Mouse (Mus musculus) liver, embryonic 14.5 days (tissue): ENCODE results near the gene Vmp1. TPM values are rescaled to one million over a fixed set of nuclear protein-coding genes. Genes with fewer than 3 reads are reported as not detected.

Experiments used
- ATAC-seq: fragments of 200-750 bp; cut with Nextera tagmentation; 2 replicates; pipeline ENCODE4 v1.8.0; 2017; ENCODE audit warnings: moderate number of reproducible peaks, mild to moderate bottlenecking, moderate library complexity; ENCODE audit not compliant: insufficient read depth
- DNase-seq, 3 experiments: peaks; one replicate each; pipeline ENCODE4 v3.0.0-alpha.2; 2012 to 2013; ENCODE audit warnings: low read depth in 3 of 3, low spot score in 3 of 3
- H3K27ac ChIP-seq: fragments of 300-500 bp; sonication (generic); 2 replicates; pipeline ENCODE4 v1.5.1; 2014; ENCODE audit warnings: moderate library complexity, mild to moderate bottlenecking, control low read depth, inconsistent platforms
- H3K27me3 ChIP-seq: fragments of 300-500 bp; sonication (generic); 2 replicates; pipeline ENCODE4 v1.6.1; 2014; ENCODE audit warnings: mild to moderate bottlenecking, low read length, moderate library complexity; ENCODE audit not compliant: control insufficient read depth, insufficient read depth
- H3K36me3 ChIP-seq: fragments of 300-500 bp; sonication (generic); replicated peaks from 2 replicates; pipeline ENCODE4 v1.6.1; 2014; ENCODE audit warnings: low read depth; ENCODE audit not compliant: control insufficient read depth, insufficient read depth
- H3K4me1 ChIP-seq, 2 experiments: fragments of 200-500 bp in 1 of 2; fragments of 300-500 bp in 1 of 2; sonication (generic) in 1 of 2; replicated peaks; 2 replicates each; pipeline ENCODE4 v1.6.1; 2012 to 2014; ENCODE audit warnings: antibody characterized with exemption in 1 of 2, inconsistent platforms in 1 of 2, low read length in 1 of 2; ENCODE audit not compliant: control insufficient read depth in 2 of 2, insufficient read depth in 2 of 2
- H3K4me2 ChIP-seq: fragments of 300-500 bp; sonication (generic); 2 replicates; pipeline ENCODE4 v1.6.1; 2014; ENCODE audit warnings: low read depth, mild to moderate bottlenecking, control low read depth, moderate library complexity
- H3K4me3 ChIP-seq, 2 experiments: fragments of 200-500 bp in 1 of 2; fragments of 300-500 bp in 1 of 2; sonication (generic) in 1 of 2; 2 replicates each; pipeline ENCODE4 v1.5.1; 2012 to 2014; ENCODE audit warnings: low read depth in 2 of 2, low read length in 2 of 2, mild to moderate bottlenecking in 2 of 2, control low read depth in 1 of 2, inconsistent platforms in 1 of 2, moderate library complexity in 1 of 2; ENCODE audit not compliant: insufficient read depth in 1 of 2
- H3K9ac ChIP-seq: fragments of 300-500 bp; sonication (generic); replicated peaks from 2 replicates; pipeline ENCODE4 v1.6.1; 2014; ENCODE audit warnings: mild to moderate bottlenecking, control low read depth, moderate library complexity
- H3K9me3 ChIP-seq: fragments of 300-500 bp; sonication (generic); 2 replicates; pipeline ENCODE4 v1.6.1; 2016; ENCODE audit warnings: low read length, mixed read lengths; ENCODE audit not compliant: control insufficient read depth
- CTCF ChIP-seq: IDR thresholded peaks from 2 replicates; pipeline ENCODE4 v1.5.1; 2016; ENCODE audit warnings: antibody characterized with exemption, low read depth, control low read depth
- EP300 ChIP-seq: IDR thresholded peaks from 2 replicates; pipeline ENCODE4 v1.6.1; 2016; ENCODE audit warnings: antibody characterized with exemption, low read depth
- WGBS: fragments of 180-500 bp; shearing (Covaris S2); extraction: QIAGEN DNeasy Blood & Tissue Kit; methylation state at CpG from one replicate; pipeline ENCODE4 v1.1.7; 2014; ENCODE audit not compliant: insufficient replicate concordance; 5-methylcytosine and 5-hydroxymethylcytosine counted together
- polyA plus RNA-seq, 2 experiments: library from polyadenylated mRNA; depleted of rRNA in 1 of 2; stranded (reverse) in 1 of 2; unstranded in 1 of 2; fragments of >200 nt; fragmentation: Nextera tagmentation in 1 of 2; extraction: Ambion mirVana in 1 of 2; gene quantifications; 2 replicates each; pipeline versions ENCODE4 v1.2.1 to v1.2.3; 2012 to 2014

The Vmp1 gene
- polyA plus RNA-seq, 2 experiments, result 33.1 to 94.2 TPM

DNA sequence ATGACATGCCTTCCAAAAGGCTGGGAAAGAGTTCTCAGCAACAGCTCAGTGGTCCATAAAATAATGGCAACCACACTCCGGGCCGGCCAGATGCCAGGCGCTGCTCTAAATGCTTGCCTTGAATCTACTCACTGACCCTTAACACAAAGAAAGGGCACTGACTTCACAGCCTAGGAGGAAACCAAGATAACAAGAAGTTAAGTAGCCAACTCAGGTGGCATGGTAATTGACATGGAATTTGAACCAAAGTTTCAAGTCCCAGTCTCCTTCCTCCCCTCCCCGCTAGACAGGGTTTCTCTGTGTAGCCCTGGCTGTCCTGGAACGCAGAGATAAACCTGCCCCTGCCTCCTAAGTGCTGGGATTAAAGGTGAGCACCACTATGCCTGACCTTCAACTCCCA is 4.7 kb downstream of the Vmp1 start:
- no peak overlapping the region for H3K4me3 ChIP-seq
- 76% methylated on average over 5 of the region's 5 CpGs for WGBS
- ATAC-seq (no peak), DNase-seq (no peak)
- no peak overlapping the region for H3K4me2 ChIP-seq
- no peaks in the 10 kb centered on the region for H3K27me3 ChIP-seq
- H3K27ac ChIP-seq, result no peak overlapping the region
- no peak for TF ChIP-seq CTCF
- TF ChIP-seq EP300, result no peak
- H3K9ac ChIP-seq, result no peak overlapping the region
- no peaks in the 10 kb centered on the region for H3K9me3 ChIP-seq
- H3K4me1 ChIP-seq, result peaks cover 24 to 29% of the 10 kb centered on the region in 2 experiments
- peaks cover 9% of the 10 kb centered on the region for H3K36me3 ChIP-seq

DNA sequence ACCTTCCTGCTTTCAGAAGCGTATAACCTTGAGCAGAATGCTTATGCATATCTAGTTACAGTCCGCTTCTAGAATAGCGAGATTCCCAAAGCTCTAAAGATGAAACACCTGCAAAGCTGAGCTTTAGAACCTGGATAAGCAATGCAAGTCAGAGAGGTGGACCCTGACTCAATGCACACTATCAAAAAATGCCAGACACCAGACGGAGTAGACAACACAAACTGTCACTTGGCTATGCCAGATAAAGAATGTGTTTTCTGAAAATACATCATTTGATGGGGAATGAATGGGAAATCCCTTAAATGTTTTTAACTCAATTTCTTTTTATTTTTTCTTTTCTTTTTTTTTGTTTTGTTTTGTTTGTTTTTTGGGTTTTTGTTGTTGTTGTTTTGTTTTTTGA is 8.1 kb downstream of the Vmp1 start:
- no peak overlapping the region for H3K4me3 ChIP-seq
- H3K27me3 ChIP-seq, result no peaks in the 10 kb centered on the region
- no peak overlapping the region; the same call in 1 of the 2 replicates for H3K27ac ChIP-seq
- peaks cover 9% of the 10 kb centered on the region for H3K36me3 ChIP-seq
- TF ChIP-seq EP300 (peak; percentile 80), CTCF (no peak)
- H3K9me3 ChIP-seq, result no peaks in the 10 kb centered on the region
- no peak overlapping the region for H3K4me2 ChIP-seq
- 45% methylated on average over 4 of the region's 4 CpGs for WGBS
- no peak overlapping the region for H3K9ac ChIP-seq
- peaks cover 25 to 35% of the 10 kb centered on the region in 2 experiments for H3K4me1 ChIP-seq
- DNase-seq (no peak), ATAC-seq (peak; percentile 73; the same call in 1 of the 2 replicates)

DNA sequence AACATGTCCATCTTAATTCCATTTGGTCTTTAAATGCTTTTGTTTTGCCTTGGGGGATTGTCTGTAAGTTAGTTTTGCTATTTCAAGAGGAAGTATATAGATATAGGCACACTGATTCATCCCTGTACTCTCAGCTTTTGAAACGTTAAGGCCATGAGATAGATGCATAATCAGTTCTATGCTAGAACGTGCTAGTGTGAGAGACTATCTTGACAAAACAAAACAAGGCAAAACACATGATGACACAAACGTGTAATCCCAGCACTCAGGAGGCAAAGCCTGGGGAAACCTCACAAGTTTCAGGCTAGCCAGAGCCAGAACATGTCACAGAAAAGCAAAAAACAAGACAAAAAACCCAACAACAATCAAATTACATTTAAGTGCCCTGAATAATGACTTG is 10.9 kb downstream of the Vmp1 start:
- no peaks in the 10 kb centered on the region for H3K27me3 ChIP-seq
- ATAC-seq (no peak), DNase-seq (no peak)
- no peak overlapping the region for H3K27ac ChIP-seq
- no peak overlapping the region for H3K4me3 ChIP-seq
- peaks cover 9% of the 10 kb centered on the region for H3K36me3 ChIP-seq
- no peaks in the 10 kb centered on the region for H3K9me3 ChIP-seq
- 29% methylated on average over 3 of the region's 3 CpGs for WGBS
- H3K4me1 ChIP-seq, result peaks cover 34 to 45% of the 10 kb centered on the region in 2 experiments
- TF ChIP-seq CTCF (no peak), EP300 (no peak)
- no peak overlapping the region for H3K4me2 ChIP-seq
- H3K9ac ChIP-seq, result no peak overlapping the region

DNA sequence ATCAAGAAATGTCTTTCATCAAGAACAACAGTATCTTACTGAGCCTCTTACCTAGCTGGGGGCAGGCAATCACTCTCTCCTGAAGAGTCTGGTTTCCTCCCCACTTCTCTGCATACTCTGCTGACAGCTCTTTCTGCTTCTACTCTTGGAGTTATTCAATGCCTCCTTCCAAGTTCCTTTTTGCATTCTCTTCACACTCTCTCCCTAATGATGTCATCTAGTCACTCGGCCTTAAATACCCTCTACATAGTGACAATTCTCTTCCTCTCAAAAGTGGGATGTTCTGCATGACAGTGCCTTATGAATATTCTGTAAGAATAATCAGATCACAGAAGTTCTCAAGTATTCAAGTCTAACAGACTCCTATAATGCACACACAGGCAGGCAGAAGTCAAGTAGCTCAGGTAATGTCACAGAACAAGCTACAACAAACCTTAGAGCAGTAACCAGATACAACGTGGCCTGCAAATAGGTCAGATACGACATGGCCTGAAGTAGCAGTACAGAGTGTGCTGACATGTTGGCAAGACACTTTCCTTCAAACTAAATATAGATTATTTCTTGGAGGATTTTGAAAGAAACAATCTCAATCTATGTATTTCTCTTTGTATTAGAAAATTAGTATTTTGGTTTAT is 12.5 kb downstream of the Vmp1 start:
- DNase-seq, result no peak
- TF ChIP-seq EP300 (no peak), CTCF (no peak)
- Histone ChIP-seq H3K27ac (peak overlapping the region; percentile 26), H3K27me3 (no peaks in the 10 kb centered on the region), H3K9ac (no peak overlapping the region), H3K4me2 (no peak overlapping the region), H3K4me1 (peaks cover 42 to 50% of the 10 kb centered on the region in 2 experiments), H3K4me3 (no peak overlapping the region), H3K36me3 (no peaks in the 10 kb centered on the region), H3K9me3 (no peaks in the 10 kb centered on the region)
- no peak for ATAC-seq
- WGBS, result 60% methylated on average over 3 of the region's 3 CpGs

DNA sequence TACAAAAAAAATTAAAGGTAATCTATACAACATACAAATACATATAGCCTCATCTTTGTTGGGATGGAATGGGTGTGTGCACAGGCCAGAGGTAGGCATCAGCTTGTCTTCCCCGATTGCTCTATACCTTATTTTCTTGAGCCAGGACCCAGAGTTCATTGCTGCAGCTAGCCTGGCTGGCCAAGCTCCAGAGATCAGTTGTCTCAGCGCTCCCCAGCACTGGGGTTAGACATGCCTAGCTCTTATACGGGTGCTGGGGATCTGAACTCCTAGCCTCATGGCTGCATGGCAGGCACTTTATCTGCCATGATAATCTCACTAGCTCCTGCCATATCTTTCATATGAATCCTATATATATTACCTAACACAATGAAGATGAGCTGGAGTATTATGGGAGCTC is 15.5 kb downstream of the Vmp1 start:
- peaks cover 57 to 63% of the 10 kb centered on the region in 2 experiments for H3K4me1 ChIP-seq
- peak overlapping the region; percentile 48 for H3K9ac ChIP-seq
- no peak for ATAC-seq
- H3K9me3 ChIP-seq, result no peaks in the 10 kb centered on the region
- WGBS, result 51% methylated on average over 3 of the region's 3 CpGs
- H3K36me3 ChIP-seq, result peaks cover 17% of the 10 kb centered on the region
- H3K4me2 ChIP-seq, result peak overlapping the region; percentile 52
- peak overlapping the region; percentile 91 for H3K27ac ChIP-seq
- TF ChIP-seq EP300 (no peak), CTCF (no peak)
- no peak for DNase-seq
- no peaks in the 10 kb centered on the region for H3K27me3 ChIP-seq
- H3K4me3 ChIP-seq, result no peak overlapping the region
